Mouse (Mus musculus) right cerebral cortex, postnatal 25 days (tissue): Measurements from ENCODE around the gene Mid2.
"Not testable (repeated sequence)": the region's sequence is repeated elsewhere in the genome, so short reads cannot be mapped to it uniquely, and the experiment has no call there.

ENCODE experiments used
- DNase-seq: peaks from one replicate; pipeline ENCODE4 v3.0.0; 2022

Gene Mid2

GRCm38 (mm10) chrX:140664479-140665241 is at the start of gene Mid2:
Mid2 (plus strand) TSS chrX:140664599.
- DNase-seq = peak; percentile 42

- DNase-seq = no peak
Observed at GRCm38 (mm10) chrX:140624875-140625594, 39.4 kb upstream of the Mid2 start.

- no peak for DNase-seq
Observed at GRCm38 (mm10) chrX:140638028-140638427, 26.4 kb upstream of the Mid2 start.

GRCm38 (mm10) chrX:140639592-140639991 is 24.8 kb upstream of the Mid2 start:
- no peak for DNase-seq

GRCm38 (mm10) chrX:140660731-140661130 is 3.7 kb upstream of the Mid2 start:
- no peak for DNase-seq

GRCm38 (mm10) chrX:140663516-140663915 is 883 bp upstream of the Mid2 start:
- no peak for DNase-seq

GRCm38 (mm10) chrX:140665242-140665810 is 927 bp downstream of the Mid2 start:
- peak; percentile 47 for DNase-seq

- no peak for DNase-seq
Observed at GRCm38 (mm10) chrX:140675444-140675843, 11.0 kb downstream of the Mid2 start.

GRCm38 (mm10) chrX:140688335-140688734 is 23.9 kb downstream of the Mid2 start:
- DNase-seq = no peak

- DNase-seq = not testable (repeated sequence)
Observed at GRCm38 (mm10) chrX:140697872-140698463, 33.6 kb downstream of the Mid2 start.

- DNase-seq = no peak
Observed at GRCm38 (mm10) chrX:140703224-140703623, 38.8 kb downstream of the Mid2 start.

GRCm38 (mm10) chrX:140706077-140706476 is 41.7 kb downstream of the Mid2 start:
- DNase-seq = no peak

GRCm38 (mm10) chrX:140722400-140722799 is 58.0 kb downstream of the Mid2 start:
- no peak for DNase-seq

- DNase-seq = no peak
Observed at GRCm38 (mm10) chrX:140738986-140739385, 74.6 kb downstream of the Mid2 start.

- no peak for DNase-seq
Observed at GRCm38 (mm10) chrX:140743213-140743612, 78.8 kb downstream of the Mid2 start.

- no peak for DNase-seq
Observed at GRCm38 (mm10) chrX:140769794-140770193, 105.4 kb downstream of the Mid2 start.

GRCm38 (mm10) chrX:140805340-140805739 is 140.9 kb downstream of the Mid2 start:
- no peak for DNase-seq

GRCm38 (mm10) chrX:140813312-140814006 is 149.1 kb downstream of the Mid2 start, which contains the start of gene Tex13b:
Tex13b (minus strand) TSS chrX:140813433.
- DNase-seq = no peak
